Mouse (Mus musculus) liver, embryonic 18 days (tissue): ENCODE measurements around the gene Cdk4. TPM values are rescaled to one million over a fixed set of nuclear protein-coding genes. Genes with fewer than 3 reads are reported as not detected.

Experiments used
- polyA plus RNA-seq: library from polyadenylated mRNA; depleted of rRNA; stranded (reverse); fragments of >200 nt; gene quantifications from 2 replicates; pipeline ENCODE4 v1.2.3, GENCODE M21; 2012; rRNA removed

Cdk4 gene
- 175 and 191 TPM in 2 replicates for polyA plus RNA-seq

GRCm38 (mm10) chr10:127063239-127063872 lies at the start of gene Cdk4:
TSS of gene Cdk4 (plus strand) at chr10:127063534.

GRCm38 (mm10) chr10:127030336-127031296 lies 32.7 kb upstream of the Cdk4 start, which contains the start of gene Tsfm:
TSS of gene Tsfm (minus strand) at chr10:127030840.

GRCm38 (mm10) chr10:127041274-127041766 lies 22.0 kb upstream of the Cdk4 start, which contains the start of the genes Mettl1 and Eef1akmt3:
TSS of gene Mettl1 (plus strand) at chr10:127041414.
TSS of gene Eef1akmt3 (minus strand) at chr10:127041513.

GRCm38 (mm10) chr10:127047954-127048353 lies 15.4 kb upstream of the Cdk4 start, which contains the start of gene Cyp27b1:
TSS of gene Cyp27b1 (plus strand) at chr10:127048250.

GRCm38 (mm10) chr10:127059968-127060916 lies 3.1 kb upstream of the Cdk4 start, which contains the start of gene March9:
TSS of gene March9 (minus strand) at chr10:127060184.

GRCm38 (mm10) chr10:127070190-127071121 lies 7.1 kb downstream of the Cdk4 start, which contains the start of gene Tspan31:
TSS of gene Tspan31 (minus strand) at chr10:127070264.

GRCm38 (mm10) chr10:127075080-127075479 lies 11.7 kb downstream of the Cdk4 start, which contains the start of gene Agap2:
TSS of gene Agap2 (plus strand) at chr10:127075284.

Other genes starting within 250 kb of the Cdk4 start
- gene Atp23, start 162.2 kb upstream of the Cdk4 start, polyA plus RNA-seq, result 4.3 and 5.2 TPM in 2 replicates
- 19.6 and 22.6 TPM in 2 replicates for gene Ctdsp2, start 84.8 kb upstream of the Cdk4 start, polyA plus RNA-seq
- gene Avil, start 62.8 kb upstream of the Cdk4 start, polyA plus RNA-seq, result 0.02 TPM in 2 replicates
- gene Tsfm, start 32.7 kb upstream of the Cdk4 start, polyA plus RNA-seq, result 20.5 and 23.7 TPM in 2 replicates
- 11.1 and 12.2 TPM in 2 replicates for gene Mettl1, start 22.1 kb upstream of the Cdk4 start, polyA plus RNA-seq
- 0.41 and 0.49 TPM in 2 replicates for gene Eef1akmt3, start 22.0 kb upstream of the Cdk4 start, polyA plus RNA-seq
- 0.08 and 0.10 TPM in 2 replicates for gene Cyp27b1, start 15.3 kb upstream of the Cdk4 start, polyA plus RNA-seq
- 0.23 and 0.24 TPM in 2 replicates for gene March9, start 3.4 kb upstream of the Cdk4 start, polyA plus RNA-seq
- 73.1 and 76.9 TPM in 2 replicates for gene Tspan31, start 6.7 kb downstream of the Cdk4 start, polyA plus RNA-seq
- gene Agap2, start 11.8 kb downstream of the Cdk4 start, polyA plus RNA-seq, result 2.3 and 3.2 TPM in 2 replicates
- gene Os9, start 57.6 kb downstream of the Cdk4 start, polyA plus RNA-seq, result 48.7 and 52.7 TPM in 2 replicates
- gene B4galnt1, start 101.7 kb downstream of the Cdk4 start, polyA plus RNA-seq, result 21.1 and 27.0 TPM in 2 replicates
- gene Slc26a10, start 117.1 kb downstream of the Cdk4 start, polyA plus RNA-seq, result 3.8 and 4.2 TPM in 2 replicates
- gene Arhgef25, start 126.5 kb downstream of the Cdk4 start, polyA plus RNA-seq, result 5.2 and 6.2 TPM in 2 replicates
- 25.7 and 36.5 TPM in 2 replicates for gene Dtx3, start 132.2 kb downstream of the Cdk4 start, polyA plus RNA-seq
- 15.5 and 18.1 TPM in 2 replicates for gene Pip4k2c, start 148.1 kb downstream of the Cdk4 start, polyA plus RNA-seq
- 0.13 TPM in 2 replicates for gene Kif5a, start 199.8 kb downstream of the Cdk4 start, polyA plus RNA-seq
- gene Dctn2, start 202.8 kb downstream of the Cdk4 start, polyA plus RNA-seq, result 57.1 and 59.5 TPM in 2 replicates
- 6.1 and 8.2 TPM in 2 replicates for gene Mbd6, start 225.5 kb downstream of the Cdk4 start, polyA plus RNA-seq
- 45.8 and 49.7 TPM in 2 replicates for gene Mars, start 248.3 kb downstream of the Cdk4 start, polyA plus RNA-seq